Mouse (Mus musculus) lung, postnatal 0 days (tissue): Measurements from ENCODE around the gene Creb3. TPM values are rescaled to one million over a fixed set of nuclear protein-coding genes. Genes with fewer than 3 reads are reported as not detected.

Experiments
- ATAC-seq: fragments of 200-750 bp; cut with Nextera tagmentation; 2 replicates; pipeline ENCODE4 v1.8.0; 2017; ENCODE audit warnings: moderate library complexity
- DNase-seq: peaks from one replicate; pipeline ENCODE4 v3.0.0-alpha.2; 2016; ENCODE audit warnings: low spot score
- H3K27ac ChIP-seq: fragments of 300-500 bp; sonication (generic); 2 replicates; pipeline ENCODE4 v1.5.1; 2014; ENCODE audit warnings: antibody characterized with exemption, mild to moderate bottlenecking, low read length, mixed read lengths
- H3K27me3 ChIP-seq: fragments of 300-500 bp; sonication (generic); replicated peaks from 2 replicates; pipeline ENCODE4 v1.6.1; 2014; ENCODE audit warnings: low read length, mixed read lengths; ENCODE audit not compliant: insufficient read depth
- H3K36me3 ChIP-seq: fragments of 300-500 bp; sonication (generic); 2 replicates; pipeline ENCODE4 v1.6.1; 2014; ENCODE audit warnings: low read length, mixed read lengths; ENCODE audit not compliant: insufficient read depth
- H3K4me1 ChIP-seq: fragments of 300-500 bp; sonication (generic); 2 replicates; pipeline ENCODE4 v1.6.1; 2014; ENCODE audit warnings: antibody characterized with exemption, low read depth, low read length, mixed read lengths; ENCODE audit not compliant: insufficient read depth
- H3K4me2 ChIP-seq: fragments of 300-500 bp; sonication (generic); replicated peaks from 2 replicates; pipeline ENCODE4 v1.6.1; 2014; ENCODE audit warnings: low read depth, mild to moderate bottlenecking, low read length, moderate library complexity, mixed read lengths
- H3K4me3 ChIP-seq: fragments of 300-500 bp; sonication (generic); 2 replicates; pipeline ENCODE4 v1.5.1; 2014; ENCODE audit warnings: low read depth, low read length
- H3K9ac ChIP-seq: fragments of 300-500 bp; sonication (generic); replicated peaks from 2 replicates; pipeline ENCODE4 v1.6.1; 2014; ENCODE audit warnings: low read depth, mild to moderate bottlenecking
- H3K9me3 ChIP-seq: fragments of 300-500 bp; sonication (generic); 2 replicates; pipeline ENCODE4 v1.6.1; 2016; ENCODE audit warnings: low read length, mixed read lengths
- CTCF ChIP-seq: IDR thresholded peaks from 2 replicates; pipeline ENCODE4 v1.5.1; 2016; ENCODE audit warnings: antibody characterized with exemption, mild to moderate bottlenecking
- EP300 ChIP-seq: IDR thresholded peaks from 2 replicates; pipeline ENCODE4 v1.6.1; 2016; ENCODE audit warnings: antibody characterized with exemption, mild to moderate bottlenecking, control low read depth
- WGBS: fragments of 180-500 bp; shearing (Covaris S2); extraction: QIAGEN DNeasy Blood & Tissue Kit; methylation state at CpG from one replicate; pipeline ENCODE4 v1.1.7; 2014; 5-methylcytosine and 5-hydroxymethylcytosine counted together
- polyA plus RNA-seq: library from polyadenylated mRNA; unstranded; fragments of >200 nt; fragmentation: Nextera tagmentation; extraction: Ambion mirVana; gene quantifications from 2 replicates; pipeline ENCODE4 v1.2.1, GENCODE M21; 2015

The Creb3 gene
- polyA plus RNA-seq, 1 experiment from 2014 or later, result 126 TPM

GRCm38 (mm10) chr4:43553891-43554290 lies 8.2 kb upstream of the Creb3 start:
- Histone ChIP-seq H3K4me3 (no peak overlapping the region), H3K36me3 (peaks cover 71% of the 10 kb centered on the region), H3K27me3 (no peaks in the 10 kb centered on the region), H3K4me1 (peaks cover 15% of the 10 kb centered on the region), H3K4me2 (no peak overlapping the region), H3K27ac (no peak overlapping the region), H3K9me3 (no peaks in the 10 kb centered on the region), H3K9ac (no peak overlapping the region)
- ATAC-seq (no peak), DNase-seq (no peak)
- TF ChIP-seq EP300 (no peak), CTCF (no peak)

GRCm38 (mm10) chr4:43555926-43556325 lies 6.2 kb upstream of the Creb3 start:
- Histone ChIP-seq H3K4me3 (no peak overlapping the region), H3K36me3 (peaks cover 50% of the 10 kb centered on the region), H3K4me1 (peaks cover 29% of the 10 kb centered on the region), H3K27me3 (no peaks in the 10 kb centered on the region), H3K9ac (no peak overlapping the region), H3K27ac (no peak overlapping the region), H3K4me2 (no peak overlapping the region), H3K9me3 (no peaks in the 10 kb centered on the region)
- TF ChIP-seq CTCF, result no peak
- no peak for TF ChIP-seq EP300
- ATAC-seq, result no peak
- DNase-seq, result no peak
- 91% methylated on average over 7 of the region's 7 CpGs for WGBS

- peaks cover 29% of the 10 kb centered on the region for H3K4me1 ChIP-seq
- no peaks in the 10 kb centered on the region for H3K9me3 ChIP-seq
- H3K27me3 ChIP-seq, result no peaks in the 10 kb centered on the region
- H3K4me2 ChIP-seq, result peak overlapping the region; percentile 67
- WGBS, result 5% methylated on average over 5 of the region's 5 CpGs
- TF ChIP-seq EP300, result peak; percentile 86
- TF ChIP-seq CTCF, result no peak
- peak overlapping the region; percentile 99 for H3K27ac ChIP-seq
- H3K36me3 ChIP-seq, result peaks cover 31% of the 10 kb centered on the region
- DNase-seq (peak; percentile 94), ATAC-seq (peak; percentile 31)
- H3K9ac ChIP-seq, result peak overlapping the region; percentile 23; the same call in 1 of the 2 replicates
- H3K4me3 ChIP-seq, result peak overlapping the region; percentile 20
Measured at GRCm38 (mm10) chr4:43558028-43558630, 4.0 kb upstream of the Creb3 start.

GRCm38 (mm10) chr4:43558631-43559356 lies 3.3 kb upstream of the Creb3 start:
- H3K27me3 ChIP-seq, result no peaks in the 10 kb centered on the region
- peaks cover 35% of the 10 kb centered on the region for H3K4me1 ChIP-seq

GRCm38 (mm10) chr4:43559519-43560242 lies 2.5 kb upstream of the Creb3 start:
- Histone ChIP-seq H3K9ac (peak overlapping the region; percentile 93), H3K4me1 (peaks cover 39% of the 10 kb centered on the region), H3K9me3 (no peaks in the 10 kb centered on the region), H3K4me3 (peak overlapping the region; percentile 80), H3K27ac (peak overlapping the region; percentile 99), H3K36me3 (peaks cover 17% of the 10 kb centered on the region), H3K4me2 (peak overlapping the region; percentile 67), H3K27me3 (no peaks in the 10 kb centered on the region)
- TF ChIP-seq CTCF (no peak), EP300 (no peak)
- DNase-seq (no peak), ATAC-seq (no peak)
- WGBS, result 51% methylated on average over 13 of the region's 13 CpGs

More at GRCm38 (mm10) chr4:43558631-43559356, 3.3 kb upstream of the Creb3 start:
- WGBS, result 8% methylated on average over 13 of the region's 13 CpGs
- Histone ChIP-seq H3K9ac (peak overlapping the region; percentile 34; the same call in 1 of the 2 replicates), H3K36me3 (peaks cover 24% of the 10 kb centered on the region), H3K9me3 (no peaks in the 10 kb centered on the region), H3K4me3 (peak overlapping the region; percentile 20), H3K27ac (peak overlapping the region; percentile 99), H3K4me2 (peak overlapping the region; percentile 67)
- DNase-seq (peak; percentile 94), ATAC-seq (peak; percentile 49)
- TF ChIP-seq CTCF, result no peak
- peak; percentile 28 for TF ChIP-seq EP300

GRCm38 (mm10) chr4:43560243-43560611 lies 1.9 kb upstream of the Creb3 start:
- peaks cover 39% of the 10 kb centered on the region for H3K4me1 ChIP-seq
- DNase-seq (peak; percentile 90), ATAC-seq (no peak)
- H3K36me3 ChIP-seq, result peaks cover 17% of the 10 kb centered on the region
- no peak for TF ChIP-seq EP300
- TF ChIP-seq CTCF, result no peak
- H3K4me2 ChIP-seq, result peak overlapping the region; percentile 67
- peak overlapping the region; percentile 93; the same call in 1 of the 2 replicates for H3K9ac ChIP-seq
- H3K9me3 ChIP-seq, result no peaks in the 10 kb centered on the region
- no peaks in the 10 kb centered on the region for H3K27me3 ChIP-seq
- H3K27ac ChIP-seq, result peak overlapping the region; percentile 99
- H3K4me3 ChIP-seq, result peak overlapping the region; percentile 80
- 7% methylated on average over 6 of the region's 6 CpGs for WGBS
